21 mouse cellular contexts compared by ENCODE assay signal in genomic region chr7:129766087-129766834, GRCm38 (mm10).
DNase-seq lines count a peak whose midpoint lies in the region; ATAC-seq lines count a peak whose summit lies in the region.
"Had no signal": no experiment of that assay in that cellular context is flagged by ENCODE, and none has a peak within 500 bp of the region (broad histone marks: within the 10 kb centered on the region; RNA-seq: fewer than 3 reads in every experiment).

No protein-coding gene starts in this region.

- no peak overlapping the region for H3K4me3 ChIP-seq in intestine, embryonic 16.5 days (ENCODE audit: low read length)
- H3K4me3 ChIP-seq in intestine, embryonic 15.5 days (replicated peaks): no peak overlapping the region
- H3K4me3 ChIP-seq in stomach, embryonic 16.5 days (replicated peaks; ENCODE audit: low read length): no peak overlapping the region
- H3K4me3 ChIP-seq: forebrain, embryonic 10.5 days; heart, embryonic 12.5 days; left cerebral cortex, adult 2 months had no signal

- DNase-seq in thymus, postnatal 25 days: no peak
- DNase-seq: adrenal gland, adult 8-10 months; cerebellum, postnatal 10 days; forebrain, postnatal 0 days; kidney, adult 18-20 months; kidney, postnatal 10 days; left cerebral cortex, postnatal 4 days; liver, postnatal 0 days; lung, postnatal 14 days; right cerebral cortex, postnatal 4 days; thymus, postnatal 36 days had no signal

- 66% methylated on average over 6 of the region's 6 CpGs for WGBS in intestine, embryonic 16.5 days
- WGBS in intestine, embryonic 15.5 days: 71% methylated on average over 6 of the region's 6 CpGs
- WGBS in stomach, embryonic 16.5 days: 60% methylated on average over 6 of the region's 6 CpGs

- no peak overlapping the region for H3K4me2 ChIP-seq in intestine, embryonic 16.5 days (ENCODE audit: low read depth, low read length)
- H3K4me2 ChIP-seq in intestine, embryonic 15.5 days (replicated peaks): no peak overlapping the region
- no peak overlapping the region for H3K4me2 ChIP-seq in stomach, embryonic 16.5 days (ENCODE audit: low read depth, low read length)
- H3K4me2 ChIP-seq: heart, embryonic 12.5 days had no signal

- no peaks in the 10 kb centered on the region for H3K27me3 ChIP-seq in intestine, embryonic 16.5 days (replicated peaks; ENCODE audit: control insufficient read depth, insufficient read depth, low read length)
- H3K27me3 ChIP-seq in intestine, embryonic 15.5 days (replicated peaks): no peaks in the 10 kb centered on the region
- no peaks in the 10 kb centered on the region for H3K27me3 ChIP-seq in stomach, embryonic 16.5 days (ENCODE audit: control insufficient read depth, insufficient read depth, low read length)
- H3K27me3 ChIP-seq: heart, embryonic 12.5 days had no signal

- H3K36me3 ChIP-seq in intestine, embryonic 16.5 days (ENCODE audit: control insufficient read depth, insufficient read depth, low read length): no peaks in the 10 kb centered on the region
- no peaks in the 10 kb centered on the region for H3K36me3 ChIP-seq in intestine, embryonic 15.5 days
- no peaks in the 10 kb centered on the region for H3K36me3 ChIP-seq in stomach, embryonic 16.5 days (ENCODE audit: control insufficient read depth, insufficient read depth, low read length)
- H3K36me3 ChIP-seq: forebrain, embryonic 10.5 days; heart, embryonic 12.5 days had no signal

- H3K4me1 ChIP-seq in intestine, embryonic 16.5 days (ENCODE audit: control insufficient read depth, insufficient read depth, low read length): peaks cover 26% of the 10 kb centered on the region
- H3K4me1 ChIP-seq in intestine, embryonic 15.5 days (replicated peaks): peaks cover 29% of the 10 kb centered on the region
- H3K4me1 ChIP-seq in stomach, embryonic 16.5 days (ENCODE audit: control insufficient read depth, insufficient read depth, low read length): peaks cover 37% of the 10 kb centered on the region

- no peaks in the 10 kb centered on the region for H3K9me3 ChIP-seq in intestine, embryonic 16.5 days (ENCODE audit: control insufficient read depth, low read length)
- no peaks in the 10 kb centered on the region for H3K9me3 ChIP-seq in intestine, embryonic 15.5 days
- H3K9me3 ChIP-seq in stomach, embryonic 16.5 days (replicated peaks; ENCODE audit: control insufficient read depth, low read length): no peaks in the 10 kb centered on the region
- H3K9me3 ChIP-seq: forebrain, embryonic 10.5 days; heart, embryonic 12.5 days had no signal

- H3K27ac ChIP-seq in intestine, embryonic 16.5 days (ENCODE audit: low read length): 0 out of 2 replicates have a peak overlapping the region, but pooled peaks have one; percentile 7
- no peak overlapping the region for H3K27ac ChIP-seq in intestine, embryonic 15.5 days
- peak overlapping the region; percentile 82 for H3K27ac ChIP-seq in stomach, embryonic 16.5 days (ENCODE audit: low read length)
- H3K27ac ChIP-seq: forebrain, embryonic 10.5 days; hindbrain, postnatal 0 days; left cerebral cortex, adult 2 months had no signal

- ATAC-seq in intestine, embryonic 16.5 days: no peak
- ATAC-seq in intestine, embryonic 15.5 days: no peak
- ATAC-seq in common myeloid progenitor, adult 5-6 weeks (replicated peaks; ENCODE audit: low read depth, poor library complexity, severe bottlenecking): peak; percentile 85
- peak; percentile 72 for ATAC-seq in megakaryocyte, adult 5-6 weeks (ENCODE audit: poor library complexity, severe bottlenecking)
- no peak for ATAC-seq in stomach, embryonic 16.5 days (ENCODE audit: insufficient read depth, low FRiP score)
- ATAC-seq in CD4-positive, CD25-positive, alpha-beta regulatory T cell, adult 4 months: no peak
- ATAC-seq: forebrain, postnatal 0 days; hindbrain, postnatal 0 days; liver, postnatal 0 days had no signal

- H3K9ac ChIP-seq in intestine, embryonic 16.5 days (ENCODE audit: low read depth, low read length): no peak overlapping the region
- no peak overlapping the region for H3K9ac ChIP-seq in intestine, embryonic 15.5 days
- H3K9ac ChIP-seq in stomach, embryonic 16.5 days (ENCODE audit: low read length): no peak overlapping the region
- H3K9ac ChIP-seq: forebrain, postnatal 0 days; heart, embryonic 12.5 days; liver, postnatal 0 days had no signal

Comparison
In these comparisons a context has a peak if more than half of its experiments do, and no peak if none do; other contexts are left out.
1. ATAC-seq: peak in common myeloid progenitor, adult 5-6 weeks (single experiment) and megakaryocyte, adult 5-6 weeks (single experiment); none in intestine, embryonic 16.5 days (single experiment), intestine, embryonic 15.5 days (single experiment), stomach, embryonic 16.5 days (single experiment) and CD4-positive, CD25-positive, alpha-beta regulatory T cell, adult 4 months (single experiment).